Mouse (Mus musculus): Measurements from ENCODE around the gene Myo9b. TPM values are rescaled to one million over a fixed set of nuclear protein-coding genes. Genes with fewer than 3 reads are reported as not detected.

Gene Myo9b
- polyA plus RNA-seq, 1 experiment: 8.8 TPM

DNA sequence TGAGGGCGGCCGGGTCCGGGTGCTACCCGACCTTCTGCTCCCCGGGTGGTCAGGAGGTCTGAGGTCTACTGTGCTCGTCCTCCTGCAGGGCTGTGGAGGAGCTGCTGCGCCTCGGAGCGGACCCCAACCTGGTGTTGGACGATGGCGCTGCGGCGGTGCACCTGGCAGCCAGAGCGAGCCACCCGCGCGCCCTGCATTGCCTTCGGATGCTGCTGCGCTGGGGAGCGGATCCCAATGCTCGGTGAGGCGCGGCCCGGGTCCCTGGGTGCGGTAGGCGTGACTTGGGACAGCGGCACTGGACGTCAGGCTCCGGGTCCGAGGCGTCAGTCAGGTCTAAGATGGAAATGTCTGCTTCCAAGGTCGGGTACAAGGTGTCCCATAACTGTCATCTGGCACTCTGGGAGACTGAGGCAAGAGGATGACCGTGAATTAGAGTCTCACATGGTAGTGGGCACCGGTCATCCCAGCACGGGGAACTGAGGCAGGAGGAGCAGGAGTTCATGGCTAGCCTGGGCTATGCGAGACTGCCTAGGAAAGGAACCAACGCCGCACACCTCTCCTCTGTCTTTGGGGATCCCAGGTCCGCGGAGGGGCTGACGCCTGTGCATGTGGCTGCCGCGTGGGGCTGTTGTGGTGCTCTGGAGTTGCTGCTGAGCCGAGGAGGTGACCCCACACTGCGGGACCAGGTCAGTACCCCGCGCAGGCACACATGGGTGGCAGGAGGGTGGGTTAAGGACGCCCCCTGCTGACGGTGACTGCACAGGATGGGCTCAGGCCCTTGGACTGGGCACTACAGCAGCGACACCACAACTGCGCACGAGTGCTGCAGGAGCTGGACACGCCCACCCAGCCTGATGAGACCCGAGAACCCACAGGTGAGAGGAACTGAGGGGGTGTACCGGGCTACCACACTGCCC is 133.8 kb downstream of the Myo9b start:
- H3K36me3 ChIP-seq (ENCODE audit: control insufficient read depth, insufficient read depth, low read length): no peaks in the 10 kb centered on the region
- H3K27ac ChIP-seq (ENCODE audit: control insufficient read depth, insufficient read depth, low read depth, low read length): no peak overlapping the region
- TF ChIP-seq POLR2A (IDR thresholded peaks at IDR 0.05; ENCODE audit: control insufficient read depth, low read depth, low read length) (no peak), CTCF (IDR thresholded peaks at IDR 0.05; ENCODE audit: control insufficient read depth, insufficient read depth, insufficient replicate concordance, low read depth, low read length) (peak; percentile 44; the same call in 1 of the 2 replicates)
- no peaks in the 10 kb centered on the region for H3K27me3 ChIP-seq (ENCODE audit: control insufficient read depth, insufficient read depth, low read length)
- H3K4me1 ChIP-seq (ENCODE audit: control insufficient read depth, insufficient read depth, low read length): peaks cover 12% of the 10 kb centered on the region
- H3K4me3 ChIP-seq (ENCODE audit: control insufficient read depth, low read depth, low read length): peak overlapping the region; percentile 73

DNA sequence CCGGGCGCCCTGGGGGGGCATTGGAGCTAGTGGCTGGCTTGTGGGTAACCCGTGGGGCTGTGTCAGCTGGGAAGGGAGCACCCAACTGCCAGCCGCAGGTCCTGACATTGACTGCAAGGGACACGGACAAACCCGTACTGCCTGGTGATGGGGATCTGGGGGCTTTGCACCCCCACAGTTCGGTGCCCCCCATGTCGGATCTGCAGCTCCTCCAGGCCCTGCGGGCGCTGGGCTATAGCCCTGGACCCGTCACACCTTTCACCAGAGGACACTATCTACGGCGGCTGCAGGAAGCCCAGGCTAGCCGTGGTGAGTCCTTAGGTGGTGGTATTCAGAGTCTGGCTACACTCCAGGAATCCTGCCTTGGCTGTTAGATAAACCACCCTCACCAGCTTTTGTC is 134.9 kb downstream of the Myo9b start:
- Histone ChIP-seq H3K4me3 (ENCODE audit: control insufficient read depth, low read depth, low read length) (no peak overlapping the region), H3K27ac (ENCODE audit: control insufficient read depth, insufficient read depth, low read depth, low read length) (no peak overlapping the region), H3K4me1 (ENCODE audit: control insufficient read depth, insufficient read depth, low read length) (peaks cover 12% of the 10 kb centered on the region), H3K27me3 (ENCODE audit: control insufficient read depth, insufficient read depth, low read length) (no peaks in the 10 kb centered on the region), H3K36me3 (ENCODE audit: control insufficient read depth, insufficient read depth, low read length) (no peaks in the 10 kb centered on the region)
- TF ChIP-seq POLR2A (IDR thresholded peaks at IDR 0.05; ENCODE audit: control insufficient read depth, low read depth, low read length) (no peak), CTCF (IDR thresholded peaks at IDR 0.05; ENCODE audit: control insufficient read depth, insufficient read depth, insufficient replicate concordance, low read depth, low read length) (no peak)

DNA sequence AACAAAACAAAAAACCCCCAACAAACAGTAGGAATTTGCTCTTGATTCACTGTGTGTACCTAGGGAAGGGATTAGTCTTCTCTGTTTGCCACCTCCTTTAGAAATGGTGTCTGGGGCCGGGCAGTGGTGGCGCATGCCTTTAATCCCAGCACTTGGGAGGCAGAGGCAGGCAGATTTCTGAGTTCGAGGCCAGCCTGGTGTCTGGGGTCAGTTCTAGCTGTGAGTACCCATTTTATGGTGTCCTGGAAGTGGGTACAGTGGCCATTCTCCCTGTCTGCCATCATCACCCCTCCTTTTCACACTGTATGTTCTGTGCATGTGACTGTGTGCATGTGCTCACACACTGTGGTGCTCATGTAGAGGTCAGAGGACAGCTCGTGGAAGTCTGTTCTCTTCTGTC is 135.7 kb downstream of the Myo9b start:
- TF ChIP-seq CTCF (IDR thresholded peaks at IDR 0.05; ENCODE audit: control insufficient read depth, insufficient read depth, insufficient replicate concordance, low read depth, low read length) (no peak), POLR2A (IDR thresholded peaks at IDR 0.05; ENCODE audit: control insufficient read depth, low read depth, low read length) (no peak)
- Histone ChIP-seq H3K27ac (ENCODE audit: control insufficient read depth, insufficient read depth, low read depth, low read length) (no peak overlapping the region), H3K27me3 (ENCODE audit: control insufficient read depth, insufficient read depth, low read length) (no peaks in the 10 kb centered on the region), H3K36me3 (ENCODE audit: control insufficient read depth, insufficient read depth, low read length) (no peaks in the 10 kb centered on the region), H3K4me3 (ENCODE audit: control insufficient read depth, low read depth, low read length) (no peak overlapping the region), H3K4me1 (ENCODE audit: control insufficient read depth, insufficient read depth, low read length) (peaks cover 12% of the 10 kb centered on the region)

Other genes starting within 250 kb of the Myo9b start
- gene Haus8, start 220 bp downstream of the Myo9b start, polyA plus RNA-seq (2012; rRNA removed): 4.1 and 4.5 TPM in 2 replicates
- 158 and 169 TPM in 2 replicates for gene Use1, start 94.1 kb downstream of the Myo9b start, polyA plus RNA-seq (2012; rRNA removed)
- gene Ocel1, start 98.6 kb downstream of the Myo9b start, polyA plus RNA-seq (2012; rRNA removed): 36.5 and 45.0 TPM in 2 replicates
- 10.2 and 10.8 TPM in 2 replicates for gene Nr2f6, start 109.2 kb downstream of the Myo9b start, polyA plus RNA-seq (2012; rRNA removed)
- 1.3 and 1.8 TPM in 2 replicates for gene Ushbp1, start 123.1 kb downstream of the Myo9b start, polyA plus RNA-seq (2012; rRNA removed)
- 70.6 and 76.6 TPM in 2 replicates for gene Babam1, start 124.1 kb downstream of the Myo9b start, polyA plus RNA-seq (2012; rRNA removed)
- gene Ankle1, start 133.3 kb downstream of the Myo9b start, polyA plus RNA-seq (2012; rRNA removed): 1.9 and 2.3 TPM in 2 replicates
- gene Abhd8, start 190.9 kb downstream of the Myo9b start, polyA plus RNA-seq (2012; rRNA removed): 231 and 283 TPM in 2 replicates
- gene Mrpl34, start 192.2 kb downstream of the Myo9b start, polyA plus RNA-seq (2012; rRNA removed): 14.2 and 19.5 TPM in 2 replicates
- gene Dda1, start 196.5 kb downstream of the Myo9b start, polyA plus RNA-seq (2012; rRNA removed): 136 and 152 TPM in 2 replicates
- 0.99 and 1.2 TPM in 2 replicates for gene Ano8, start 213.2 kb downstream of the Myo9b start, polyA plus RNA-seq (2012; rRNA removed)
- gene Gtpbp3, start 215.4 kb downstream of the Myo9b start, polyA plus RNA-seq (2012; rRNA removed): 6.1 and 6.3 TPM in 2 replicates
- gene Plvap, start 239.0 kb downstream of the Myo9b start, polyA plus RNA-seq (2012; rRNA removed): 0.95 and 2.4 TPM in 2 replicates